Mouse (Mus musculus): ENCODE results near the gene Cxcl3. TPM values are rescaled to one million over a fixed set of nuclear protein-coding genes. Genes with fewer than 3 reads are reported as not detected.

Gene Cxcl3
- total RNA-seq (2021) = not detected
- long read RNA-seq, experiment 1 = 0 reads
- long read RNA-seq, experiment 2 = 0 reads

DNA sequence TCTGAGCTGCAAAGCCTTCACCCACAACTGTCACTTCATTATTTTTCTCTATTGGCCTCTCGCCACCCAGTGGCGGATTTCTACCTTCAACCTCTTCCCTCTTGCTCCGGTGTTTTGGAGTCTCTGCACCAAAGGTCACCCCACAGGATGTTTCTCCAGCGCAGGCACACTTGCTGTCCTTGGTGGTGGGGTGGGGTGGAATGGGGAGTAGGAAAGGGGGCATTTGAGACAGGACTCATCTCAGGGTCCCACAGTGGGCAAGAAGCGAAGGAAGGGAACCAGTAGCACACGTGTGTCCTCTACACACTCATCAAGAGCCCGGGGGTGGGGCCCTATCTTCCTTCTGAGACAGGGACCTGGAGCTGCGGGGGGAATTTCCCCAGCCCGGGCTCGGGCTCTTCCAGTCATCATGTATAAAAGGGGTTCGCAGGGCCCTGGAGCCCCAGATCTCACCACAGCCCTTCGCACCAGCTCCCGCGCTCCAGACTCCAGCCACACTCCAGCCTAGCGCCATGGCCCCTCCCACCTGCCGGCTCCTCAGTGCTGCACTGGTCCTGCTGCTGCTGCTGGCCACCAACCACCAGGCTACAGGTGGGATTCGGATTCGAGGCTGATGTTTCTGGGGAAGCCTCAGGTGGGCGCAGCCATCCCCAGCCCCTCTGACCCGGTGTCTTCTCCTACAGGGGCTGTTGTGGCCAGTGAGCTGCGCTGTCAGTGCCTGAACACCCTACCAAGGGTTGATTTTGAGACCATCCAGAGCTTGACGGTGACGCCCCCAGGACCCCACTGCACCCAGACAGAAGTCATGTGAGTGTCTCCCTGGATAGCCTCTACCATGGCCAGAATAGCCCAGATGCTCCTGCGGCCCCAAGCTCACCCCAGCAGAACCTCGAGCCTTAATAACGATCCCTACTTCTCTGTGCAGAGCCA is at the start of gene Cxcl3:
TSS of gene Cxcl3 (plus strand) at position 445 of the 930 bp plus-strand sequence.
- DNase-seq (ENCODE audit: low spot score in 2 of 2) = no peak

DNA sequence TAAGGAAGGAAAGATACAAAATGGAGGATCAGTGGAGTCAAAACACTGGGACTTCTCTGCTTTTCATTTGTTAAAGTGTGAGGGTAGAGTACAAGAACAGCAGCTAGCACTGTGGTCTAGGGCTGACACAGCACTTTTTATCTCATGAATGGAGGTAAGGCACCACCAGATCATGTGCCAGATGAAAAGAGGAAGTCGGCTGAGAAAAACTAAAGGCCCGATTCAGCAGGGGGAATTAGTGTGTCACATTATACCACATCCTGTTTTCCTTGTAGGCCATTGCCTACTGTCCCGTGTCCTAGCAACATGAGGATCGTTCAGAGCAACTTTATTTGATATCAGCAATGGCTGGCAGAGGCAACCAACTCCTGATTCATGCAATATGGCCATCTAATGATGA is 43.9 kb upstream of the Cxcl3 start:
- DNase-seq (ENCODE audit: low spot score in 2 of 2) = no peak

GRCm38 (mm10) chr5:90753934-90754333 is 32.0 kb upstream of the Cxcl3 start:
- DNase-seq (ENCODE audit: low spot score in 2 of 2) = no peak

- DNase-seq (ENCODE audit: low spot score in 2 of 2) = no peak
Observed at GRCm38 (mm10) chr5:90758020-90758605, 27.8 kb upstream of the Cxcl3 start.

DNA sequence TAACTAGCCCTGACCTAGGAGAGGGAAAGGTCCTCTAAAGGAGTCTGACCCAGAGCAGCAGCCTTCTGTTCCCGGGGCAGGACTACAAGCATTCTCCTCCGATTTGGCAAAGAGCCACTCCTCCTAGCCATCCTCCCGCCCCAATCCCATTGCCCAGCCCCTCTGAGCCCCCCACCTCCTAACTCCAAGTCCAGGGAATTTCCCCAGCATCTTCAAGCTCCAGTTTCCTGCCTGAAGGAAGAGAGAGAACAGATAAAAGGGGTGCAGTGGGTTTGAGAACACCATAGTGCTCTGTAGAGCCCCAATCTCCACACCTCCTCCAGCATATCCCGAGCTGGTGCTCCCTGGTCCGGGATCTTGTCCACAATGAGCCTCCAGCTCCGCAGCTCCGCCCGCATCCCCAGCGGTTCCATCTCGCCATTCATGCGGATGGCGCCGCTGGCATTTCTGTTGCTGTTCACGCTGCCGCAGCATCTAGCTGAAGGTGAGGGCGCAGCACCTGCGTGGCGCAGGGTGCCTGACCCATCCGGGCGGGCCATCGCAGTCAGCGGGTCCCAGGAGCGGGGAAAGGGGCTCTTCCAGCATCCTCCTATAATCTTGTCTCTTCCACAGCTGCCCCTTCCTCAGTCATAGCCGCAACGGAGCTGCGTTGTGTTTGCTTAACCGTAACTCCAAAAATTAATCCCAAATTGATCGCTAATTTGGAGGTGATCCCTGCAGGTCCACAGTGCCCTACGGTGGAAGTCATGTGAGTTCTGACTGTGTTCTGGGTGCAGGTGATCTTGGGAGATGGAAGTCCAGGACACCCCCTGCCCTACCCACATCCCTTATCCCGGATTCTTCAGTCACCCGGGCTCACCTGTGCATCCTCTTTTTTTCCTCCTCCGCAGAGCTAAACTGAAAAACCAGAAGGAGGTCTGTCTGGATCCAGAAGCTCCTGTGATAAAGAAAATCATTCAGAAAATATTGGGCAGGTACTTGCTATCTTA is 26.5 kb upstream of the Cxcl3 start, which contains the start of gene Cxcl5:
TSS of gene Cxcl5 (plus strand) at position 284 of the 989 bp plus-strand sequence.
- no peak for DNase-seq (ENCODE audit: low spot score in 2 of 2)

DNA sequence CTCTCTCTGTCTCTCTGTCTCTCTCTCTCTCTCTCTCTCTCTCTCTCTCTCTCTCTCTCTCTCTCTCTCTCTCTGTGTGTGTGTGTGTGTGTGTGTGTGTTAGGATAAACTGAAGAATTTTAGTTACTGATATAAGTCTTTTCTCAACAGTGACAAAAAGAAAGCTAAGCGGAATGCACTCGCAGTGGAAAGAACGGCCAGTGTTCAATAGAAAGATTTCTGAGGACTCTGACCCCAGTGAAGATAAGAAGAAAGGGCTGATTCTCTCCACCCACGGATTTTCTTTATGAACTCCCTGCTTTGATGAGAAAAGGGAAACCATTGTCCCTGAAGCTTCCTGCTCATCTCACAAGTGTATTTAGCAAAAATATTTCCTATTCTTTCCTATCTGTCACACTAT is 25.6 kb upstream of the Cxcl3 start:
- no peak for DNase-seq (ENCODE audit: low spot score in 2 of 2)

GRCm38 (mm10) chr5:90760844-90761243 is 25.1 kb upstream of the Cxcl3 start:
- no peak for DNase-seq (ENCODE audit: low spot score in 2 of 2)

DNA sequence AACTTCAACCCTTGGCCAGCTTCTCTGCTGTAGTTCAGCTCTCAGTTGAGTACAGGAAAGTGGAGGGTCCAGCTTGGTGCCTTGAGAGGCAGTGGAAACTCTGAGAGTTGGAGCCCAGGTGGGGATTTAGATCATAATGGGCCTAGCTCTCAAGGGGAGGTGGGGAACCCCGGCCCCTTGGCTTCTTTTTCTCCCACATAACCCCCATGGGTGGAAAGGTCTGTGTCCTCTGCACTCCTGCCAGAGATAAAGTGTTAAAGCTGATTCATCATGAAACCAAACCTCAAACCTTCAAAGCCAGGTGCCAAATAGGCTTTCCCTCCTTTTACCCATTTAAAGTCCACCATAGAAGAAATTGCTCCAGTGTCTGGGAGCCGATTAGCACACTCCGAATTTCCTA is 24.1 kb upstream of the Cxcl3 start:
- DNase-seq (ENCODE audit: low spot score in 2 of 2) = no peak

DNA sequence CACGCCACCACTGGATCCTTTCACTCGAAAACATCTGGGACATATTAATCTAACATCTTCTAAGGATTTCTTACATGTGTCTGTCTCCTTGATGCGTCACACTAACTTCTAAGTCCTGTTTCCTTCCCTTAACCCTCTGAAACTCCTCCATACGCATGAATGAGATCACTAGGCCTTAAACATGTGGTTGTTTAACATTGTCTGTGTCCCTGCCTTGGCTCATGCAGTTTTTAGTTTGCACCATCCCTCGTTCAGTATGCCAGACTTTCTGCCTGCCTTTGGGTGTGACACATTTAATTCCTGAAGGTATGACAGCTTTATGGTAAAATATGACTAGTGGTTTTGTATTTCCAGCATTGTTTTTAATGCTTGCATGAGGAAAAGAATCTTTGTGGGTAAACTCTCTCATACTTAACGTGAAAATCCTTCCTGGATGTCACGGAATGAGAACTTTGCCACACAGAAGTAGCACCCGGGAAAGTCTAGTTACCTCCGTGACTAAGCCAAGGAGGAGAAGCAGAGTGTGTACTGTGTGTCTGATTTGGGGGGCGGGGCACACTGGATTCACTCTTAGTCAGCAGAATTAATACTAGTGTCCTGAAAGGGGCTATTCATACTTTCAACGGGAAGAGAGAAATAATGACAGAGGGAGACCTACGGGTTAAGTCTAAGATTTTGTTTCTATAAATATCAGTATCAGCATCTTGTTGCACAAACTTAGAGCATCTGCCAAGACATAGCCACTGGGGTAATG is 21.8 kb upstream of the Cxcl3 start:
- DNase-seq (ENCODE audit: low spot score in 2 of 2) = no peak

GRCm38 (mm10) chr5:90765821-90766606 is 19.9 kb upstream of the Cxcl3 start:
- DNase-seq (ENCODE audit: low spot score in 2 of 2) = no peak

DNA sequence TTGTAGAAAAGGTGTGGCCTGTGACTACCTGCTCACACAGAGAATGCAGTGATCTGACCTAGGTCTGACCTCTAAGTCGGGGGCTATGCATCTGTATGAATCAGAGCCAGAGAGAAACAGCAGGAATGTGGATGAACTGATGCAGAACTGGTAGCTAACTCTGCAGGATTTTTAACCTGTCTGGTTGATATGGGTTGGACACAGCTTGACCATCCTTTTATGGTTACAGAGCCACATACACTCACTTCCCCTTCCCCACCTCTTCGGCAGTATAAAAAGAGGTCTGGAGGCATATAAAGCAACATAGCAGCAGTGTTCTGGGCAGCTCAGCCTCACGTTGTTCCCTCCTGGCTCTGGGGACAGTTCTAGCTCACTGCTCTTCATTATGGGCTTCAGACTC is 17.7 kb upstream of the Cxcl3 start, which contains the start of gene Ppbp:
TSS of gene Ppbp (plus strand) at position 301 of the 400 bp plus-strand sequence.
- DNase-seq (ENCODE audit: low spot score in 2 of 2) = no peak

- no peak for DNase-seq (ENCODE audit: low spot score in 2 of 2)
Observed at GRCm38 (mm10) chr5:90771369-90771768, 14.5 kb upstream of the Cxcl3 start.

DNA sequence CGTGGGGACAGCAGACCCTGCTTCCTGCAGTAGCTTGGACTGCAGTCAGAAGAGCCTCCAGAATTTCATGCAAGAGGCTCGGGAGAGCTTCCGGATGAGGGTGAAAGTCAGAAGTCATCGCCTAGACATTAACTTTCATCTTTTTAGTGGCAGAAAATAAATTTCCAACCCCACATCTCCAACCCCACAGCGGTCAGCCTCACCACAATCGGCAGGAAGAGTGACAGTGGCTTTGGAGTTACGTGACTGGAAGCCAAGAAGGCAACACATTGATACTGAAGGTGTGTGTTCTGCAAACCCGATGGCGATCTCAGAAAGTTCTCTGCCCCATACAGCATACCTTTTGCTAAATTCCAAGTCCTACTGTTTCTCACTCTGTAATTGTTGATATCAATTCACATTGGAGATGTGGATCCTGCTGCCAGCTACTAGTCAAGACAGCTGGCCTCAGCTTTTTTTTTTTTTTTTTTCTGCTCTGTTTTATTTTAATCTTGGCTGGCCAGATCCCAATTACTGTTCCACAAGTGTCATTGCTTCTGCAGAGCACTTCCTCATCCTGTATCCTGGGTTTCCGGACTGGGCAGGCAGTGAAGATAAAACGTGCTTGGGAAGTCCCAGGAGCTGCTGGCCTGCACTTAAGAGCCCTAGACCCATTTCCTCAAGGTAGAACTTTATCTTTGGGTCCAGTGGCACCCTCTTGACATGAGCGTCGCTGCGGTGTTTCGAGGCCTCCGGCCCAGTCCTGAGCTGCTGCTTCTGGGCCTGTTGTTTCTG is 13.8 kb upstream of the Cxcl3 start, which contains the start of gene Pf4:
TSS of gene Pf4 (plus strand) at position 556 of the 774 bp plus-strand sequence.
- no peak for DNase-seq (ENCODE audit: low spot score in 2 of 2)

- no peak for DNase-seq (ENCODE audit: low spot score in 2 of 2)
Observed at GRCm38 (mm10) chr5:90775562-90775961, 10.3 kb upstream of the Cxcl3 start.

GRCm38 (mm10) chr5:90777621-90778020 is 8.3 kb upstream of the Cxcl3 start:
- no peak for DNase-seq (ENCODE audit: low spot score in 2 of 2)

GRCm38 (mm10) chr5:90778856-90779255 is 7.0 kb upstream of the Cxcl3 start:
- DNase-seq (ENCODE audit: low spot score in 2 of 2) = no peak

GRCm38 (mm10) chr5:90783697-90784096 is 2.2 kb upstream of the Cxcl3 start:
- DNase-seq (ENCODE audit: low spot score in 2 of 2) = no peak

DNA sequence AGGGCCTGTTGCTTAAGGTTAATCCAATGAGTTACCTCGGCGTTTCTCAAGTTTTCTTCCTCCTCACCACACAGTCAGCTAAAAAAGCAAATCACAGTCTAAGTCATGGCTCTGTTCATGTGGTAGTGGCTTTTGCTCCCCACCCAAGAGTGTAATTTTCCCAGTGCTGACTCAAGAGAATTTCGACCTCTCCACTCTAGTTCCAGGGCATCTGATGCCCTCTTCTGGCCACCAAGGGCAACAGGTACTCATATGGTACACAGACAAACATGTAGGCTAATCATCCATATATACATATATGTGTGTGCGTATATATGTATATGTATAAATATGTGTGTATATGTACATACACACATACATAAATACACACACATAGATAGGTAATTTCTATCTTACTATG is 2.2 kb downstream of the Cxcl3 start:
- DNase-seq (ENCODE audit: low spot score in 2 of 2) = no peak

Data from gastrocnemius, postnatal 4 days (tissue).